ENCODE assay signal across 9 mouse cellular contexts in genomic region chr6:84736942-84737341, GRCm38 (mm10).
DNase-seq lines count a peak whose midpoint lies in the region; ATAC-seq and TF ChIP-seq lines count a peak whose summit lies in the region.
"Had no signal": no experiment of that assay in that cellular context is flagged by ENCODE, and none has a peak within 500 bp of the region (broad histone marks: within the 10 kb centered on the region; RNA-seq: fewer than 3 reads in every experiment).

No protein-coding gene starts in this region.

- no peak overlapping the region for H3K4me3 ChIP-seq in neural tube, embryonic 15.5 days (replicated peaks)
- H3K4me3 ChIP-seq in lung, embryonic 14.5 days (ENCODE audit: low read depth, low read length): no peak overlapping the region

- H3K4me1 ChIP-seq in neural tube, embryonic 15.5 days: no peaks in the 10 kb centered on the region
- H3K4me1 ChIP-seq in lung, embryonic 14.5 days (ENCODE audit: insufficient read depth): no peaks in the 10 kb centered on the region

- H3K4me2 ChIP-seq in neural tube, embryonic 15.5 days: no peak overlapping the region
- no peak overlapping the region for H3K4me2 ChIP-seq in lung, embryonic 14.5 days

- no peak overlapping the region for H3K27ac ChIP-seq in neural tube, embryonic 15.5 days (replicated peaks)
- no peak overlapping the region for H3K27ac ChIP-seq in lung, embryonic 14.5 days (ENCODE audit: low read depth)
- H3K27ac ChIP-seq: macrophage had no signal

- no peak overlapping the region for H3K9ac ChIP-seq in neural tube, embryonic 15.5 days (replicated peaks)
- H3K9ac ChIP-seq in lung, embryonic 14.5 days: no peak overlapping the region

- no peaks in the 10 kb centered on the region for H3K27me3 ChIP-seq in neural tube, embryonic 15.5 days (replicated peaks)
- no peaks in the 10 kb centered on the region for H3K27me3 ChIP-seq in lung, embryonic 14.5 days (ENCODE audit: insufficient read depth, low read length)

- ATAC-seq in CD4-positive, CD25-positive, alpha-beta regulatory T cell, adult 4 months: no peak
- no peak for ATAC-seq in neural tube, embryonic 15.5 days (ENCODE audit: low FRiP score)
- ATAC-seq in lung, embryonic 14.5 days (ENCODE audit: insufficient read depth): no peak

- peak; percentile 64 for DNase-seq in CD4-positive, CD25-positive, alpha-beta regulatory T cell, adult 2 months (ENCODE audit: low read depth, low spot score)
- peak; percentile 30 for DNase-seq in neural tube, embryonic 10.5 days (ENCODE audit: extremely low spot score, low spot score)
- DNase-seq in cerebellum, postnatal 36 days: peak; percentile 22 to 26
- DNase-seq in kidney, adult 8-10 months: peak; percentile 11 to 53
- peak; percentile 54 for DNase-seq in lung, embryonic 14.5 days
- peak; percentile 72 for DNase-seq in testis, postnatal 10 days (ENCODE audit: low spot score)

- peak; percentile 71 for TF ChIP-seq CTCF in lung, embryonic 14.5 days (IDR thresholded peaks at IDR 0.05; ENCODE audit: low read depth)

- no peaks in the 10 kb centered on the region for H3K36me3 ChIP-seq in neural tube, embryonic 15.5 days
- no peaks in the 10 kb centered on the region for H3K36me3 ChIP-seq in lung, embryonic 14.5 days (ENCODE audit: insufficient read depth)

- no peaks in the 10 kb centered on the region for H3K9me3 ChIP-seq in neural tube, embryonic 15.5 days (replicated peaks)
- no peaks in the 10 kb centered on the region for H3K9me3 ChIP-seq in lung, embryonic 14.5 days (ENCODE audit: low read depth, low read length)

- WGBS in neural tube, embryonic 15.5 days: 68% methylated on average over 3 of the region's 3 CpGs
- 49% methylated on average over 3 of the region's 3 CpGs for WGBS in lung, embryonic 14.5 days
